Comparison of ENCODE assay signal across 22 mouse cellular contexts in the genomic region with DNA sequence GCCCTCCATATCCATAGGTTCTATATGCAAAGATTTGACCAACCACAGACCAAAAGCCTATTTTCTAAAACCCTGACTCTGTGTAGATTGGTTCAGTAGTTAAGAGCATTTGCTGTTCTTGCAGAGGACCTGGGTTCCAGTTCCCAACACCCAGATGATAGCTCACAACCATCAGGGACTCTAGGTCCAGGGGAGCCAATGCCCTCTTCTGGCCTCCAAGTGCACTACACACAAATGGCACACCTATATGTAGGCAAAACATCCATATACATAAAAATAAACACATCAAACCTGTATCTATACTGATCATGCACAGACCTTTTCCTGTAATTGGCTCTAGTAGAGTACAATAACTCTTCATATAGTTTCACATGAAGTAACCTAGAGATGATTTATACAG. TPM values are rescaled to one million over a fixed set of nuclear protein-coding genes. Genes with fewer than 3 reads are reported as not detected.
A peak's percentile ranks its signal among the peaks of the same experiment; 100 is the strongest.
DNase-seq lines count a peak whose midpoint lies in the region; ATAC-seq and TF ChIP-seq lines count a peak whose summit lies in the region.
"Had no signal": no experiment of that assay in that cellular context is flagged by ENCODE, and none has a peak within 500 bp of the region (broad histone marks: within the 10 kb centered on the region; RNA-seq: fewer than 3 reads in every experiment).

No protein-coding gene starts in this region.

- no peak overlapping the region for H3K4me3 ChIP-seq in forebrain, postnatal 0 days (ENCODE audit: low read depth, low read length)
- no peak overlapping the region for H3K4me3 ChIP-seq in forebrain, embryonic 10.5 days
- no peak overlapping the region for H3K4me3 ChIP-seq in layer of hippocampus, adult 2 months
- H3K4me3 ChIP-seq in bone marrow, adult 2 months (replicated peaks; ENCODE audit: control insufficient read depth, low read depth, low read length) = no peak overlapping the region
- H3K4me3 ChIP-seq in hindbrain, embryonic 14.5 days (replicated peaks; ENCODE audit: low read length) = no peak overlapping the region
- H3K4me3 ChIP-seq: forebrain, embryonic 15.5 days; hindbrain, embryonic 13.5 days had no signal

- DNase-seq in forebrain, postnatal 0 days = no peak
- DNase-seq in forebrain, embryonic 10.5 days (ENCODE audit: extremely low spot score, low spot score) = no peak
- DNase-seq in layer of hippocampus, adult 2 months (ENCODE audit: low spot score in 2 of 2) = no peak
- no peak for DNase-seq in layer of hippocampus, postnatal 25 days (ENCODE audit: extremely low spot score in 1 of 2, low spot score in 1 of 2)
- DNase-seq in A20 (ENCODE audit: low read depth, low spot score) = peak; percentile 21
- DNase-seq in hindbrain, embryonic 14.5 days (ENCODE audit: low spot score) = no peak
- no peak for DNase-seq in cerebellum, adult 9-10 months
- DNase-seq: cerebellum, adult 11 months; cerebellum, postnatal 25 days; gastrocnemius, postnatal 10 days; kidney, adult 11 months; kidney, postnatal 36 days; right cerebral cortex, postnatal 25 days; thymus, postnatal 14 days had no signal

- peak; percentile 15; the same call in 1 of the 2 replicates for TF ChIP-seq CTCF in forebrain, postnatal 0 days (IDR thresholded peaks at IDR 0.05; ENCODE audit: low read depth)
- peak; percentile 45 for TF ChIP-seq CTCF in layer of hippocampus, adult 2 months (conservative IDR thresholded peaks at IDR 0.05)
- TF ChIP-seq CTCF in bone marrow, adult 2 months (IDR thresholded peaks at IDR 0.05; ENCODE audit: control insufficient read depth, insufficient read depth, low read length) = peak; percentile 45

- H3K27ac ChIP-seq in forebrain, postnatal 0 days (ENCODE audit: low read depth, low read length) = no peak overlapping the region
- no peak overlapping the region for H3K27ac ChIP-seq in forebrain, embryonic 10.5 days
- H3K27ac ChIP-seq in layer of hippocampus, adult 2 months = no peak overlapping the region
- H3K27ac ChIP-seq in bone marrow, adult 2 months (ENCODE audit: control insufficient read depth, insufficient read depth, low read depth, low read length, poor library complexity) = no peak overlapping the region
- H3K27ac ChIP-seq in hindbrain, embryonic 14.5 days = no peak overlapping the region
- H3K27ac ChIP-seq: forebrain, embryonic 15.5 days had no signal

- ATAC-seq in forebrain, postnatal 0 days = no peak
- ATAC-seq in hindbrain, embryonic 14.5 days (ENCODE audit: low FRiP score) = no peak
- ATAC-seq: forebrain, embryonic 15.5 days; lung, postnatal 0 days had no signal

- no peak overlapping the region for H3K9ac ChIP-seq in forebrain, postnatal 0 days
- no peak overlapping the region for H3K9ac ChIP-seq in hindbrain, embryonic 14.5 days
- H3K9ac ChIP-seq: forebrain, embryonic 15.5 days had no signal

- H3K4me2 ChIP-seq in forebrain, postnatal 0 days (ENCODE audit: low read depth) = no peak overlapping the region
- H3K4me2 ChIP-seq in hindbrain, embryonic 14.5 days (replicated peaks) = no peak overlapping the region
- H3K4me2 ChIP-seq: forebrain, embryonic 15.5 days had no signal

- H3K36me3 ChIP-seq in forebrain, postnatal 0 days (ENCODE audit: insufficient read depth) = no peaks in the 10 kb centered on the region
- H3K36me3 ChIP-seq in forebrain, embryonic 10.5 days (replicated peaks) = no peaks in the 10 kb centered on the region
- H3K36me3 ChIP-seq in hindbrain, embryonic 14.5 days (replicated peaks; ENCODE audit: control insufficient read depth, insufficient read depth) = no peaks in the 10 kb centered on the region
- H3K36me3 ChIP-seq: forebrain, embryonic 15.5 days; hindbrain, embryonic 13.5 days had no signal

- no peaks in the 10 kb centered on the region for H3K9me3 ChIP-seq in forebrain, postnatal 0 days (ENCODE audit: low read length)
- H3K9me3 ChIP-seq in forebrain, embryonic 10.5 days = no peaks in the 10 kb centered on the region
- H3K9me3 ChIP-seq in hindbrain, embryonic 14.5 days (ENCODE audit: control insufficient read depth, low read length) = no peaks in the 10 kb centered on the region
- H3K9me3 ChIP-seq: forebrain, embryonic 15.5 days; hindbrain, embryonic 13.5 days had no signal

- TF ChIP-seq POLR2A in bone marrow, adult 2 months (IDR thresholded peaks at IDR 0.05; ENCODE audit: borderline replicate concordance, control insufficient read depth, low read depth, low read length) = no peak

- no peaks in the 10 kb centered on the region for H3K27me3 ChIP-seq in forebrain, postnatal 0 days (ENCODE audit: insufficient read depth, low read length)
- H3K27me3 ChIP-seq in forebrain, embryonic 10.5 days (ENCODE audit: poor library complexity, severe bottlenecking) = peaks cover 21% of the 10 kb centered on the region
- H3K27me3 ChIP-seq in hindbrain, embryonic 14.5 days (ENCODE audit: control insufficient read depth, insufficient read depth, low read length) = no peaks in the 10 kb centered on the region
- H3K27me3 ChIP-seq: forebrain, embryonic 15.5 days; hindbrain, embryonic 13.5 days had no signal

- no peaks in the 10 kb centered on the region for H3K4me1 ChIP-seq in forebrain, postnatal 0 days (ENCODE audit: insufficient read depth)
- peaks cover 5% of the 10 kb centered on the region; the same call in 1 of the 2 replicates for H3K4me1 ChIP-seq in forebrain, embryonic 10.5 days
- no peaks in the 10 kb centered on the region for H3K4me1 ChIP-seq in bone marrow, adult 2 months (ENCODE audit: control insufficient read depth, insufficient read depth, low read length)
- peaks cover 5% of the 10 kb centered on the region; the same call in 1 of the 2 replicates for H3K4me1 ChIP-seq in hindbrain, embryonic 14.5 days (replicated peaks; ENCODE audit: control insufficient read depth, insufficient read depth, low read length)

RNA-seq across cellular contexts. Expression of a gene that starts 33.5 kb away (rescaled TPM):
- 19.9 and 23.8 TPM in 2 replicates for total RNA-seq in forebrain, postnatal 0 days (2014; rRNA removed)
- 26.9 and 27.8 TPM in 2 replicates for polyA plus RNA-seq in forebrain, postnatal 0 days (2015; fragmentation: Nextera tagmentation; extraction: Ambion mirVana)
- 24.3 and 26.4 TPM in 2 replicates for polyA plus RNA-seq in forebrain, embryonic 10.5 days (2016; fragmentation: Nextera tagmentation; extraction: Ambion mirVana)
- total RNA-seq in layer of hippocampus, adult 2 months (2021) = 10 to 100 TPM; 20.3 to 22.1 TPM
- 10 to 100 TPM; 19.2 to 21.5 TPM for total RNA-seq in layer of hippocampus, postnatal 25 days (2021)
- 110 and 144 TPM in 2 replicates for polyA plus RNA-seq in bone marrow, adult 2 months (2011; ENCODE audit: insufficient read depth, insufficient read length, low replicate concordance, missing spikeins)
- polyA plus RNA-seq in hindbrain, embryonic 14.5 days (2014; fragmentation: Nextera tagmentation; extraction: Ambion mirVana) = 48.1 and 49.8 TPM in 2 replicates

RNA-seq across cellular contexts. Expression of a gene that starts 36.2 kb away (rescaled TPM):
- total RNA-seq in forebrain, postnatal 0 days (2014; rRNA removed) = 65.2 and 78.2 TPM in 2 replicates
- 41.6 and 54.9 TPM in 2 replicates for polyA plus RNA-seq in forebrain, postnatal 0 days (2015; fragmentation: Nextera tagmentation; extraction: Ambion mirVana)
- 47.8 and 48.3 TPM in 2 replicates for polyA plus RNA-seq in forebrain, embryonic 10.5 days (2016; fragmentation: Nextera tagmentation; extraction: Ambion mirVana)
- 10 to 100 TPM; 47.4 to 47.5 TPM for total RNA-seq in layer of hippocampus, adult 2 months (2021)
- 10 to 100 TPM; 45.9 to 47.4 TPM for total RNA-seq in layer of hippocampus, postnatal 25 days (2021)
- polyA plus RNA-seq in bone marrow, adult 2 months (2011; ENCODE audit: insufficient read depth, insufficient read length, low replicate concordance, missing spikeins) = 26.1 and 29.1 TPM in 2 replicates
- 68.3 and 76.8 TPM in 2 replicates for polyA plus RNA-seq in hindbrain, embryonic 14.5 days (2014; fragmentation: Nextera tagmentation; extraction: Ambion mirVana)

RNA-seq across cellular contexts. Expression of a gene that starts 36.9 kb away (rescaled TPM):
- not detected in 2 replicates for total RNA-seq in forebrain, postnatal 0 days (2014; rRNA removed)
- polyA plus RNA-seq in forebrain, postnatal 0 days (2015; fragmentation: Nextera tagmentation; extraction: Ambion mirVana) = 0.84 and 0.94 TPM in 2 replicates
- 1.4 and 1.6 TPM in 2 replicates for polyA plus RNA-seq in forebrain, embryonic 10.5 days (2016; fragmentation: Nextera tagmentation; extraction: Ambion mirVana)
- total RNA-seq in layer of hippocampus, adult 2 months (2021) = not detected
- not detected for total RNA-seq in layer of hippocampus, postnatal 25 days (2021)
- 3.2 and 8.3 TPM in 2 replicates for polyA plus RNA-seq in bone marrow, adult 2 months (2011; ENCODE audit: insufficient read depth, insufficient read length, low replicate concordance, missing spikeins)
- polyA plus RNA-seq in hindbrain, embryonic 14.5 days (2014; fragmentation: Nextera tagmentation; extraction: Ambion mirVana) = 2.5 and 2.9 TPM in 2 replicates
- total RNA-seq: adrenal gland, adult 18-20 months; gastrocnemius, postnatal 10 days; heart, adult 8-10 months; layer of hippocampus, postnatal 14 days; left cerebral cortex, postnatal 14 days had no signal
